Mouse (Mus musculus) central nervous system, embryonic 11.5 days (tissue): ENCODE measurements around the gene Glo1. TPM values are rescaled to one million over a fixed set of nuclear protein-coding genes. Genes with fewer than 3 reads are reported as not detected.

Source experiments
- polyA plus RNA-seq: library from polyadenylated mRNA; depleted of rRNA; stranded (reverse); fragments of >200 nt; gene quantifications from 2 replicates; pipeline ENCODE4 v1.2.3, GENCODE M21; 2012; rRNA removed

The Glo1 gene
- 119 and 176 TPM in 2 replicates for polyA plus RNA-seq

GRCm38 (mm10) chr17:30626719-30627118 is at the start of gene Glo1:
TSS of gene Glo1 (minus strand) at chr17:30626871.

GRCm38 (mm10) chr17:30624132-30624531 is 2.5 kb downstream of the Glo1 start, which contains the start of gene Dnah8:
TSS of gene Dnah8 (plus strand) at chr17:30624354.

GRCm38 (mm10) chr17:30575941-30576773 is 50.5 kb downstream of the Glo1 start, which contains the start of gene Btbd9:
TSS of gene Btbd9 (minus strand) at chr17:30576488.

Other genes starting within 250 kb of the Glo1 start
- 24.6 and 25.6 TPM in 2 replicates for gene Btbd9, start 50.4 kb downstream of the Glo1 start, polyA plus RNA-seq
- 1.3 and 1.6 TPM in 2 replicates for gene Dnah8, start 2.5 kb downstream of the Glo1 start, polyA plus RNA-seq